Mouse (Mus musculus) small intestine, adult 2 months (tissue): ENCODE data around the gene Hao2. TPM values are rescaled to one million over a fixed set of nuclear protein-coding genes. Genes with fewer than 3 reads are reported as not detected.

Experiments used
- H3K27ac ChIP-seq: fragments of 200-500 bp; 2 replicates; pipeline ENCODE4 v1.5.1; 2012; ENCODE audit warnings: low read depth, low read length, control low read depth, inconsistent platforms; ENCODE audit not compliant: insufficient read depth
- H3K27me3 ChIP-seq: fragments of 200-500 bp; 2 replicates; pipeline ENCODE4 v1.6.1; 2012; ENCODE audit warnings: mild to moderate bottlenecking, moderate library complexity, low read length, inconsistent platforms; ENCODE audit not compliant: control insufficient read depth, insufficient read depth
- H3K36me3 ChIP-seq: fragments of 200-500 bp; 2 replicates; pipeline ENCODE4 v1.6.1; 2012; ENCODE audit warnings: mild to moderate bottlenecking, low read length, control low read depth, inconsistent platforms; ENCODE audit not compliant: control insufficient read depth, insufficient read depth
- H3K4me1 ChIP-seq: fragments of 200-500 bp; 2 replicates; pipeline ENCODE4 v1.6.1; 2012; ENCODE audit warnings: low read length, inconsistent platforms, mixed read lengths; ENCODE audit not compliant: control insufficient read depth, insufficient read depth, insufficient read length
- H3K4me3 ChIP-seq: fragments of 200-500 bp; 2 replicates; pipeline ENCODE4 v1.5.1; 2012; ENCODE audit warnings: low read depth, mild to moderate bottlenecking, control low read depth, inconsistent platforms, low read length, moderate library complexity
- CTCF ChIP-seq: fragments of 200-500 bp; IDR thresholded peaks from 2 replicates; pipeline ENCODE4 v1.5.1; 2012; ENCODE audit warnings: low read depth, mild to moderate bottlenecking, control low read depth, inconsistent platforms, low read length, moderate library complexity, mixed read lengths; ENCODE audit not compliant: insufficient replicate concordance, insufficient read length; ENCODE audit errors: extremely low read depth
- POLR2A ChIP-seq: fragments of 200-500 bp; IDR thresholded peaks from 2 replicates; pipeline ENCODE4 v1.6.1; 2012; ENCODE audit warnings: low read depth, mild to moderate bottlenecking, control low read depth, inconsistent platforms, low read length, moderate library complexity
- WGBS: fragments of 180-500 bp; shearing (Covaris S2); methylation state at CpG from one replicate; pipeline ENCODE4 v1.1.7; 2018; 5-methylcytosine and 5-hydroxymethylcytosine counted together
- polyA plus RNA-seq: library from polyadenylated mRNA; depleted of rRNA; stranded (reverse); fragments of >200 nt; gene quantifications from 2 replicates; pipeline ENCODE4 v1.2.3, GENCODE M21; 2012; rRNA removed

The Hao2 gene
- polyA plus RNA-seq, 1 experiment, result 0.10 TPM

DNA sequence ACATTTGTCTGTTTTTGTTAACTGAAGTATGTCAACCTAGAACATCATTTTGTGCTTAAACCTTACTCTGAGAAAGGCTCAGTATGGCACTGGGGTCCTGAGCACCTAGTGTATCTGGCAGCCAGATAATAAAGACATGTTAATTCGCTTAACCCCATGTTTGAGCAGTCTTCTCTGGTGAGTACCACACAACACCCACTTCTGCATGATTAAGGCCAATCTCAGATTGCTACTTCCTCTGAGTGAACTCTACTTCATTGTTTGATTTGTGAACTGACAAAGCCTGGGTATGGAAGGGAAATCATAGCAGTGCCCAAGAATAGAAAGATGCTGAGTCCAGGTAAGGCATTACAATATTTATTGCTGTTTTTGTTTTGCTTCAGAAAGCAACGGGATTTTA lies 41.2 kb downstream of the Hao2 start:
- Histone ChIP-seq H3K4me3 (no peak overlapping the region), H3K27me3 (no peaks in the 10 kb centered on the region; the same call in 1 of the 2 replicates), H3K4me1 (no peaks in the 10 kb centered on the region), H3K36me3 (no peaks in the 10 kb centered on the region), H3K27ac (no peak overlapping the region)
- WGBS, result 69% methylated on average over 2 of the region's 2 CpGs
- TF ChIP-seq POLR2A, result no peak
- no peak for TF ChIP-seq CTCF

DNA sequence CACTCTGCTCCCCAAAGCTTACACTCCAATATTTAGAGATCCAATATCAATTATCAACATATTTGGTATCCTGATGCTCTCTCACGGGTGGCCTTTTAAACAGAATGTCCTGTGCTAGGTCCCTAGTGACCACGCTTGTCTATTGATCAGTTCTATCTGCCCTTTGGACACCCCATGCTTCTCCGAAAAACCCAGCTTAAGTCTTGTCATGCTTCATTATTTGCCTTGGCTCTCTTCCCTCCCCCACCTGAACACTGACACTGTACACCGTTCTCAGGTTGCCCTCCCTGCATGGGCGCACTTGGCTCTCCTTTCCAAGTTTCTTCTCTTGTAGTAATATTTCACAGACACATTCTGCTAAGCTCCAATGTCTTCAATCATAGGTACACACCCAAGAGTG lies 42.8 kb downstream of the Hao2 start:
- no peak overlapping the region for H3K27ac ChIP-seq
- H3K27me3 ChIP-seq, result no peaks in the 10 kb centered on the region; the same call in 1 of the 2 replicates
- no peak for TF ChIP-seq POLR2A
- TF ChIP-seq CTCF, result no peak
- 70% methylated on average over 5 of the region's 5 CpGs for WGBS
- no peaks in the 10 kb centered on the region for H3K4me1 ChIP-seq
- H3K4me3 ChIP-seq, result no peak overlapping the region
- no peaks in the 10 kb centered on the region for H3K36me3 ChIP-seq

DNA sequence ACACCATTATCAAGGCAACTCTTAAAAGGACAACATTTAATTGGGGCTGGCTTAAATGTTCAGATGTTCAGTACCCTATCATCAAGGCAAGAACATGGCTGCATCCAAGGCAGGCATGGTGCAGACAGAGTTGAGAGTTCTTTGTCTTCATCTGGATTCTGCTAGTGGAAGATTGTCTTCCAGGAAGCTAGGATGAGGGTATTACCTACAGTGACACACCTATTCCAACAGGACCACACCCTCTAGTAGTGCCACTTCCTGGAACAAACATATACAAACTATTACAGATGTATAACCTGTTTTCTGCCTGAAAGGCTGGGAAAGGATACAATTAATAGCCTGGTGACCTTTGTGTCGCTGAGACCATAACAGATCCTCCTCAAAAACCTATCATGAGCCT lies 44.1 kb downstream of the Hao2 start:
- Histone ChIP-seq H3K4me3 (no peak overlapping the region), H3K36me3 (no peaks in the 10 kb centered on the region), H3K27me3 (no peaks in the 10 kb centered on the region; the same call in 1 of the 2 replicates), H3K27ac (no peak overlapping the region), H3K4me1 (no peaks in the 10 kb centered on the region)
- 78% methylated on average over 1 of the region's 1 CpGs for WGBS
- TF ChIP-seq CTCF, result no peak

Other genes with a start within 250 kb of the Hao2 start
- gene Hsd3b2, start 168.7 kb downstream of the Hao2 start, polyA plus RNA-seq, result 0.09 and 0.14 TPM in 2 replicates
- 4.4 and 6.3 TPM in 2 replicates for gene Hsd3b3, start 130.1 kb downstream of the Hao2 start, polyA plus RNA-seq
- gene Hsd3b6, start 78.8 kb downstream of the Hao2 start, polyA plus RNA-seq, result not detected in 2 replicates
- 0.14 and 0.22 TPM in 2 replicates for gene Hsd3b1, start 33.4 kb downstream of the Hao2 start, polyA plus RNA-seq
- 1.5 and 2.6 TPM in 2 replicates for gene Wars2, start 247.8 kb upstream of the Hao2 start, polyA plus RNA-seq